Comparison of ENCODE assay signal across 9 mouse cellular contexts in genomic region chr6:131466838-131467237, GRCm38 (mm10). TPM values are rescaled to one million over a fixed set of nuclear protein-coding genes. Genes with fewer than 3 reads are reported as not detected.
A peak's percentile ranks its signal among the peaks of the same experiment; 100 is the strongest.
DNase-seq lines count a peak whose midpoint lies in the region; ATAC-seq lines count a peak whose summit lies in the region.
"Had no signal": no experiment of that assay in that cellular context is flagged by ENCODE, and none has a peak within 500 bp of the region (broad histone marks: within the 10 kb centered on the region; RNA-seq: fewer than 3 reads in every experiment).

No protein-coding gene starts in this region.

- peak; percentile 13 for DNase-seq in CD4-positive, CD25-positive, alpha-beta regulatory T cell, adult 2 months (ENCODE audit: low read depth, low spot score)
- DNase-seq in layer of hippocampus, adult 9-10 months (ENCODE audit: low spot score): peak; percentile 13
- no peak for DNase-seq in layer of hippocampus, adult 11-12 months (ENCODE audit: low spot score)
- DNase-seq in brain, adult 2 months (ENCODE audit: low read depth, low spot score): peak; percentile 30
- DNase-seq in mesoderm, embryonic 11.5 days (ENCODE audit: low read depth, low spot score): peak; percentile 5
- no peak for DNase-seq in cerebellum, adult 11-12 months
- no peak for DNase-seq in cerebellum, adult 8-10 months
- DNase-seq: heart, postnatal 14 days had no signal

- no peak for ATAC-seq in CD4-positive, CD25-positive, alpha-beta regulatory T cell, adult 4 months

RNA-seq across cellular contexts. Expression of gene 5430401F13Rik, which starts 19.4 kb away (rescaled TPM):
- not detected for polyA plus RNA-seq in CD4-positive, CD25-positive, alpha-beta regulatory T cell, adult 4 months (2017; shearing (Covaris generic))

RNA-seq across cellular contexts. Expression of gene Gm6619, which starts 19.4 kb away (rescaled TPM):
- not detected for polyA plus RNA-seq in CD4-positive, CD25-positive, alpha-beta regulatory T cell, adult 4 months (2017; shearing (Covaris generic))

Comparison
In these comparisons a context has a peak if more than half of its experiments do, and no peak if none do; other contexts are left out.
1. DNase-seq: peak in CD4-positive, CD25-positive, alpha-beta regulatory T cell, adult 2 months (single experiment), layer of hippocampus, adult 9-10 months (single experiment), brain, adult 2 months (single experiment) and mesoderm, embryonic 11.5 days (single experiment); none in layer of hippocampus, adult 11-12 months (single experiment), cerebellum, adult 11-12 months (single experiment) and cerebellum, adult 8-10 months (single experiment).